Mouse (Mus musculus) C2C12 (cell line): ENCODE results near the gene Caly.

Experiments
- CTCF ChIP-seq: IDR thresholded peaks from one replicate; pipeline ENCODE4 v1.5.1; 2011; ENCODE audit not compliant: control insufficient read depth, insufficient read depth, insufficient read length
- MAX ChIP-seq: IDR thresholded peaks from one replicate; pipeline ENCODE4 v1.6.1; 2011; ENCODE audit warnings: mild to moderate bottlenecking, control low read depth
- USF1 ChIP-seq: IDR thresholded peaks from one replicate; pipeline ENCODE4 v1.6.1; 2011; ENCODE audit warnings: low read depth, mild to moderate bottlenecking, control low read depth, moderate library complexity

DNA sequence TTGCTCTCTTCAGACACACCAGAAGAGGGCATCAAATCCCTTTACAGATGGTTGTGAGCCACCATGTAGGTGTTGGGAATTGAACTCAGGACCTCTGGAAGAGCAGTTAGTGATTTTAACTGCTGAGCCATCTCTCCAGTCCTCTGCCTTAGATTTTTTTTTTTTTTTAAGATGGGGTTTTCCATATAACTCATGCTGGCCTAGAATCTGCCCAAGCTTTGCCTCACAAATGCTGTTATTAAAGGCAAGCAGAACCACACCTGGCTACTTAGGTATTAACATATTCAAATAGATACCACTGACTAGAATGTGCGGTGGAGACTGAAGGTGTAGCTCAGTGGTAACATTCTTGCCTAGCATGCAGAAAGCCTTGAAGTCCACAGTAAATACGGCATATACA, 38.1 kb upstream of the Caly start:
- TF ChIP-seq CTCF (no peak), MAX (no peak), USF1 (no peak)
